Mouse (Mus musculus): ENCODE measurements at regions not wholly inside any gene's neighbourhood (a gene's known extent, or its start where the extent isn't known, plus 50 kb on each side); places are given as distances from the start of the nearest gene placed in this dataset.

DNA sequence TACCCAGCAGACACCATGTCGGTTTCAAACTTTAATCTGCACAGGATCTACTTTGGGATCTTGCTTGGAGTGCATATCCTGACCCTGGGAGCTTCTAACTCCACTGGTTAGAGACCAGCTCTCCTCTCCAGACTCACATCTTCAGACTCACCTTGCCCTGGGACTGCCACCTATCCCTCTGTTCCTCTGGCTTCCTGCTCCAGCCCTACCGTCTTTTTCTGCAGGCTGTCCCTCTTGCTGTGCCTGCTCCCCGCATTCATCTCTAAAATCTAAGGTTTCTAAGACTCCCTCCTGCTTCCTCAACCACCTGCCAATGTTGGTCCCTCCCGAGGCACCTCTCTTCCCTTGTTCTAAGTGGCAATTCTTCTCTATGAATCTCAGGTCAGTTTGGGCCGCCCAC, 233.2 kb downstream of the Plpp3 start:
- no peak for TF ChIP-seq POLR2A (IDR thresholded peaks at IDR 0.05; ENCODE audit: borderline replicate concordance, insufficient read depth, low read length)
- no peak for TF ChIP-seq CTCF (IDR thresholded peaks at IDR 0.05; ENCODE audit: borderline replicate concordance, insufficient read depth, low read depth, low read length)

All from cerebellum, adult 2 months (tissue).